Mouse (Mus musculus) midbrain, embryonic 16.5 days (tissue): ENCODE measurements around the gene Ak5. TPM values are rescaled to one million over a fixed set of nuclear protein-coding genes. Genes with fewer than 3 reads are reported as not detected.
A peak's percentile ranks its signal among the peaks of the same experiment; 100 is the strongest.

Source experiments
- ATAC-seq: fragments of 200-750 bp; cut with Nextera tagmentation; 2 replicates; pipeline ENCODE4 v1.8.0; 2017; ENCODE audit warnings: moderate TSS enrichment
- H3K27ac ChIP-seq: fragments of 300-500 bp; sonication (generic); 2 replicates; pipeline ENCODE4 v1.5.1; 2014; ENCODE audit warnings: mild to moderate bottlenecking, low read length, mixed read lengths
- H3K27me3 ChIP-seq: fragments of 300-500 bp; sonication (generic); 2 replicates; pipeline ENCODE4 v1.6.1; 2014; ENCODE audit warnings: low read depth, low read length, mixed read lengths; ENCODE audit not compliant: control insufficient read depth, insufficient read depth
- H3K36me3 ChIP-seq: fragments of 300-500 bp; sonication (generic); 2 replicates; pipeline ENCODE4 v1.6.1; 2014; ENCODE audit warnings: mild to moderate bottlenecking, low read length, moderate library complexity, mixed read lengths; ENCODE audit not compliant: control insufficient read depth, insufficient read depth
- H3K4me1 ChIP-seq: fragments of 300-500 bp; sonication (generic); 2 replicates; pipeline ENCODE4 v1.6.1; 2014; ENCODE audit warnings: mild to moderate bottlenecking, low read length, mixed read lengths; ENCODE audit not compliant: control insufficient read depth, insufficient read depth
- H3K4me2 ChIP-seq: fragments of 300-500 bp; sonication (generic); 2 replicates; pipeline ENCODE4 v1.6.1; 2014; ENCODE audit warnings: mild to moderate bottlenecking, low read length, mixed read lengths
- H3K4me3 ChIP-seq: fragments of 300-500 bp; sonication (generic); 2 replicates; pipeline ENCODE4 v1.5.1; 2014; ENCODE audit warnings: low read depth, mild to moderate bottlenecking, low read length, moderate library complexity, mixed read lengths
- H3K9ac ChIP-seq: fragments of 300-500 bp; sonication (generic); 2 replicates; pipeline ENCODE4 v1.6.1; 2014; ENCODE audit warnings: low read depth, low read length, mixed read lengths
- H3K9me3 ChIP-seq: fragments of 300-500 bp; sonication (generic); replicated peaks from 2 replicates; pipeline ENCODE4 v1.6.1; 2014; ENCODE audit warnings: mild to moderate bottlenecking, low read length, mixed read lengths; ENCODE audit not compliant: control insufficient read depth, poor library complexity, severe bottlenecking
- WGBS: fragments of 180-500 bp; shearing (Covaris S2); extraction: QIAGEN DNeasy Blood & Tissue Kit; methylation state at CpG from one replicate; pipeline ENCODE4 v1.1.7; 2014; 5-methylcytosine and 5-hydroxymethylcytosine counted together
- polyA plus RNA-seq: library from polyadenylated mRNA; unstranded; fragments of >200 nt; fragmentation: Nextera tagmentation; extraction: Ambion mirVana; gene quantifications from 2 replicates; pipeline ENCODE4 v1.2.1, GENCODE M21; 2015

Ak5 gene
- polyA plus RNA-seq, 1 experiment from 2014 or later, result 20.9 TPM

DNA sequence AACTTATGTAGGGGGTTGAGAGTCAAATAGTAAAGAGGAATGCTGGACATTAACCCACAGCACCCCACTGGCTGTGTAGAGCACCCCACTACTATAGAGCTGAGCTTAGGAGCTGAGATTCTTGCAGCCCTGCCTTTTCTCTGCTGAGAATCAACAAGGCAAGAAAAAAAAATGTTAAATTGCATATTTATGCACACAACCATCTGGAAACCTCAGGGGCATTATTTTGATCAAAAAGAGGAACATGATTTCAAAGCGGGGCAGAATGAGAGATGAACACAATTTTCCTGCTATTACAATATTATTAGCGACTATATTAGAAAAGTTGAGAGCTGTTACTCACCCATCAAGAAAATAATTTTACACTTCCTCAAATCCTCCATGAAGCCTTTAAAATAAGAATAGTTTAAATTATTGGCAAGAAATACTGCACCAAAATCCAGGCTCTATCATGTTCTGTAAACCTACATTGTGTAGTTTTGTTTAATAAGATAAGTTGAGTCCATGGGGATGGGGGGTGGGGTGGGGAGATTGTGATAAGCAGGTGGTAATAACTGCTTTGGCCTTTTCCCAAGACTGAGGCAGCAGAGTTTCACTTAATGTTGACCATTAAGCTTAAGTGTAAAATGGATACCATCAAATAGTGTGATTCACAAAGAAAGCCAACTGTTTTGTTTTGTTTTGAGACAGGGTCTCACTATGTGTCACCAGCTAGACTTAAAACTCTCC lies 169.0 kb downstream of the Ak5 start:
- Histone ChIP-seq H3K4me1 (peaks cover 14% of the 10 kb centered on the region), H3K36me3 (no peaks in the 10 kb centered on the region), H3K4me2 (no peak overlapping the region), H3K9ac (no peak overlapping the region), H3K27me3 (no peaks in the 10 kb centered on the region), H3K4me3 (no peak overlapping the region), H3K27ac (no peak overlapping the region), H3K9me3 (no peaks in the 10 kb centered on the region)
- WGBS, result 75% methylated on average over 2 of the region's 2 CpGs
- no peak for ATAC-seq

GRCm38 (mm10) chr3:152497842-152498241 lies 170.3 kb downstream of the Ak5 start:
- no peak overlapping the region for H3K9ac ChIP-seq
- H3K9me3 ChIP-seq, result no peaks in the 10 kb centered on the region
- H3K27me3 ChIP-seq, result no peaks in the 10 kb centered on the region
- H3K27ac ChIP-seq, result no peak overlapping the region
- H3K4me3 ChIP-seq, result no peak overlapping the region
- no peaks in the 10 kb centered on the region for H3K36me3 ChIP-seq
- H3K4me1 ChIP-seq, result peaks cover 14% of the 10 kb centered on the region
- 78% methylated on average over 2 of the region's 2 CpGs for WGBS
- H3K4me2 ChIP-seq, result no peak overlapping the region
- ATAC-seq, result no peak

DNA sequence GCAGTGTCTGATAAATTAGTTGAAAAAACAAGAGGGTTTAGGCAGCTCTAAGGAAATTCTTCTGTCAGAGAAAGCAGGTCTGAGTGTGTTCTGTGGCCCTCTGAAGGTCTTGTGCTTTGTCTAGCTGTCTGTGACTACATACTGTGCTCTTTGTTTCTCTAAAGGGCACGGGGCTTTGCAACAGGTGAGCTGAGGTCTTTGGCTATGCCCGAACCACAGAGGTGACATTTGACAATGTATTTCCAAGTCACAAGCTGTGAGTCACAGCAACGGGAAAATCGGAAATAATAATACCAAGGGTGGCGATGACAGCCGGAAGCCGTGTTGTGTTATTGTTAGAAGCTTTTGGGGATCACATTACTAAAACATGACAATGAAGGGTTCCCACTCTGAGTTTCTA lies 171.1 kb downstream of the Ak5 start:
- no peak overlapping the region for H3K4me3 ChIP-seq
- WGBS, result 68% methylated on average over 7 of the region's 7 CpGs

GRCm38 (mm10) chr3:152495415-152495898 lies 172.7 kb downstream of the Ak5 start:
- Histone ChIP-seq H3K4me1 (peaks cover 14% of the 10 kb centered on the region), H3K4me3 (no peak overlapping the region), H3K27ac (peak overlapping the region; percentile 61), H3K27me3 (no peaks in the 10 kb centered on the region), H3K36me3 (no peaks in the 10 kb centered on the region), H3K4me2 (no peak overlapping the region), H3K9ac (no peak overlapping the region), H3K9me3 (no peaks in the 10 kb centered on the region)
- 43% methylated on average over 8 of the region's 8 CpGs for WGBS
- ATAC-seq, result peak; percentile 80

More for the DNA sequence above, 171.1 kb downstream of the Ak5 start:
- Histone ChIP-seq H3K4me2 (no peak overlapping the region), H3K27ac (no peak overlapping the region), H3K36me3 (no peaks in the 10 kb centered on the region), H3K9ac (no peak overlapping the region), H3K27me3 (no peaks in the 10 kb centered on the region), H3K9me3 (no peaks in the 10 kb centered on the region), H3K4me1 (peaks cover 14% of the 10 kb centered on the region)
- no peak for ATAC-seq

DNA sequence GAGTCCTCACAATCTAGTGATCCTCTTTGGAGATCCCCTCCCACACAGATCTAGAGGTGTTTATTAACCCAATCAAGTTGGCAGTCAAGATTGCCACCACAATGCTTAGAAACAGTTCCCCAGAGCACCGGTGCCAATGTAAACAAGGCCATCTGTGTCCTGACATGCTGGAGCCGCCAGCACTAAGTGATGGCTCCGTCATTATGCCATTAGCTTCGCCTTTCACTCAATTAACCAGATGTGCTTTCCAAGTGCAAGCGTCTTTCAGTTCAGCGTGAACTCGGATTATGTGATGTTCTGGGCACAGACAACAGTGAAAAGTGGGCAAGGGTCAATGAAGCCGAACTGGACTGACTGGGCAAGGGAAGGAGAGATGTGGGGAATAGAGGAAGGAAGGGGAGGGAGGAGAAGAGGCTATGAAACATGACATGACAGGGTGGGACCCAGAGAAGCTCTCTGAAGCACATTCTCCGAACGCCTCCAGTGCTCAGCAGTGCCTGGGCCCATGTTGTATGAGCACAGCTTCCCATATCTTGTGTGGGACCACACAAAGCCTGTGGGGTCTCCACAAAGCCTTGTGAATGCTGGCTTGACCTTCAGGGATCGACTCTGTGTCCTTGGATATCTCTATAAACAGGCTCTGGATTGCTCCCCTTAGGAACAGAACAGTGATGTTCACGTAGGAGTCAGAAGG lies 173.3 kb downstream of the Ak5 start:
- H3K4me3 ChIP-seq, result no peak overlapping the region
- peak overlapping the region; percentile 58 for H3K27ac ChIP-seq
- H3K27me3 ChIP-seq, result no peaks in the 10 kb centered on the region
- no peaks in the 10 kb centered on the region for H3K9me3 ChIP-seq
- H3K4me1 ChIP-seq, result peaks cover 14% of the 10 kb centered on the region
- 56% methylated on average over 12 of the region's 12 CpGs for WGBS
- H3K36me3 ChIP-seq, result no peaks in the 10 kb centered on the region
- H3K9ac ChIP-seq, result no peak overlapping the region
- no peak; the same call in none of the 2 replicates for ATAC-seq
- no peak overlapping the region for H3K4me2 ChIP-seq

DNA sequence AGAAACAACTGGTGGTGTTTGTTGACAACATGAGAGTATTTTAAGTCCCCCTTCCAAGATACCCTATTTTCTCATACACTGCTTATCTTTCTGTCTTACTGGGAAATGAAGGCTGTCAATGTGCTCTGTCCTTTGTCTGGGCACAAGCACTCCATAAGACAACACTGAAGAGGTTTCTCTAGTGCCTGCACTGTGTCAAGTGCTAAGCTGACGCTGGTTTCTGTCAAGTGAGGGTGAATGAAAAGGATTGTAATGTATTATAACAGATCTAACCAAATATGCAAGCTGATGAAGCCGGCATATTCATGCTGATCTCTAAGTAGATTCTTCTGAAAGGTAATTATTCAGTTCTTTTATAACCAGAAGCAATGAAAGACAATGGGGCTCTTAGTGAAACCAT lies 174.3 kb downstream of the Ak5 start:
- Histone ChIP-seq H3K9ac (no peak overlapping the region), H3K4me3 (no peak overlapping the region), H3K27me3 (no peaks in the 10 kb centered on the region), H3K4me1 (peaks cover 14% of the 10 kb centered on the region), H3K36me3 (no peaks in the 10 kb centered on the region), H3K9me3 (no peaks in the 10 kb centered on the region), H3K27ac (no peak overlapping the region), H3K4me2 (no peak overlapping the region)
- no peak for ATAC-seq
- 56% methylated on average over 2 of the region's 2 CpGs for WGBS

DNA sequence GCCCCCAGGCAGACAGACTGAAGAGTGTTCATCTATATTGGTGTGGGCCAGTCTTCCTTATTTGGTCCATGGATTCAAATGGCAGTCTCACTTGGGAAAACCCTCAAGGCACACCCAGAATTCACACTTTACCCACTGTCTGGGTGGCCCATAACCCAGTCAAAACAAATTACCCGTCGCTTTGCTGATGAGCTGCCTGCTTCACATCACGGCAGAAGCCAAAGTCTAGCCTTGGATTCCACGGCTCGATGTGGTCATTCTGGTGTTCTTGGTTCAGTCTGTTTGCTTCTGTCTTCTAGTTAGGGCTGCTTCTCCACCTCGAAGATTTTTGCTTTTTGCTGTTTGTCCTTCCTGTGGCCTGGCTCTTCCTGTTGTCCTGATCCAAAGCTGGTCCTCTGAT lies 175.9 kb downstream of the Ak5 start:
- no peak for ATAC-seq
- H3K4me2 ChIP-seq, result no peak overlapping the region
- H3K36me3 ChIP-seq, result no peaks in the 10 kb centered on the region
- H3K27ac ChIP-seq, result no peak overlapping the region
- 91% methylated on average over 6 of the region's 6 CpGs for WGBS
- H3K4me3 ChIP-seq, result no peak overlapping the region
- no peaks in the 10 kb centered on the region for H3K9me3 ChIP-seq
- no peak overlapping the region for H3K9ac ChIP-seq
- H3K4me1 ChIP-seq, result peaks cover 14% of the 10 kb centered on the region
- H3K27me3 ChIP-seq, result no peaks in the 10 kb centered on the region

GRCm38 (mm10) chr3:152490423-152490822 lies 177.7 kb downstream of the Ak5 start:
- peaks cover 8% of the 10 kb centered on the region for H3K4me1 ChIP-seq
- no peaks in the 10 kb centered on the region for H3K9me3 ChIP-seq
- H3K27ac ChIP-seq, result no peak overlapping the region
- H3K4me2 ChIP-seq, result no peak overlapping the region
- H3K4me3 ChIP-seq, result no peak overlapping the region
- 90% methylated on average over 5 of the region's 5 CpGs for WGBS
- no peaks in the 10 kb centered on the region for H3K27me3 ChIP-seq
- no peak for ATAC-seq
- no peak overlapping the region for H3K9ac ChIP-seq
- no peaks in the 10 kb centered on the region for H3K36me3 ChIP-seq

- H3K4me3 ChIP-seq, result no peak overlapping the region
- H3K27ac ChIP-seq, result no peak overlapping the region
- no peaks in the 10 kb centered on the region for H3K27me3 ChIP-seq
- no peak overlapping the region for H3K9ac ChIP-seq
- no peaks in the 10 kb centered on the region for H3K36me3 ChIP-seq
- peaks cover 5% of the 10 kb centered on the region; the same call in 1 of the 2 replicates for H3K4me1 ChIP-seq
- no peak overlapping the region for H3K4me2 ChIP-seq
- no peak for ATAC-seq
- H3K9me3 ChIP-seq, result no peaks in the 10 kb centered on the region
- WGBS, result 87% methylated on average over 4 of the region's 4 CpGs
Observed at GRCm38 (mm10) chr3:152488964-152489363, 179.2 kb downstream of the Ak5 start.
